Mouse (Mus musculus) intestine, postnatal 0 days (tissue): ENCODE measurements around the gene Dip2c. TPM values are rescaled to one million over a fixed set of nuclear protein-coding genes. Genes with fewer than 3 reads are reported as not detected.

Experiments used
- ATAC-seq: fragments of 200-750 bp; cut with Nextera tagmentation; 2 replicates; pipeline ENCODE4 v1.8.0; 2017; ENCODE audit warnings: mild to moderate bottlenecking, moderate TSS enrichment, moderate library complexity
- H3K27ac ChIP-seq: fragments of 300-500 bp; sonication (generic); 2 replicates; pipeline ENCODE4 v1.5.1; 2014; ENCODE audit warnings: mild to moderate bottlenecking, low read depth, low read length, moderate library complexity
- H3K27me3 ChIP-seq: fragments of 300-500 bp; sonication (generic); replicated peaks from 2 replicates; pipeline ENCODE4 v1.6.1; 2014; ENCODE audit warnings: low read length, mixed read lengths; ENCODE audit not compliant: control insufficient read depth, insufficient read depth
- H3K36me3 ChIP-seq: fragments of 300-500 bp; sonication (generic); 2 replicates; pipeline ENCODE4 v1.6.1; 2014; ENCODE audit warnings: mild to moderate bottlenecking, moderate library complexity; ENCODE audit not compliant: control insufficient read depth, insufficient read depth
- H3K4me1 ChIP-seq: fragments of 300-500 bp; sonication (generic); replicated peaks from 2 replicates; pipeline ENCODE4 v1.6.1; 2014; ENCODE audit warnings: antibody characterized with exemption, low read length, mixed read lengths; ENCODE audit not compliant: control insufficient read depth, insufficient read depth
- H3K4me2 ChIP-seq: fragments of 300-500 bp; sonication (generic); replicated peaks from 2 replicates; pipeline ENCODE4 v1.6.1; 2014; ENCODE audit warnings: low read depth, mild to moderate bottlenecking, moderate library complexity
- H3K4me3 ChIP-seq: fragments of 300-500 bp; sonication (generic); 2 replicates; pipeline ENCODE4 v1.5.1; 2014; ENCODE audit warnings: low read depth, low read length
- H3K9ac ChIP-seq: fragments of 300-500 bp; sonication (generic); 2 replicates; pipeline ENCODE4 v1.6.1; 2014; ENCODE audit warnings: mild to moderate bottlenecking, low read depth, low read length
- H3K9me3 ChIP-seq: fragments of 300-500 bp; sonication (generic); 2 replicates; pipeline ENCODE4 v1.6.1; 2016; ENCODE audit warnings: mixed run types; ENCODE audit not compliant: control insufficient read depth
- CTCF ChIP-seq: sonication (generic); IDR thresholded peaks from 2 replicates; pipeline ENCODE4 v1.5.1; 2016; ENCODE audit warnings: low read depth, mild to moderate bottlenecking, control low read depth, antibody characterized with exemption, moderate library complexity
- WGBS: fragments of 180-500 bp; shearing (Covaris S2); extraction: QIAGEN DNeasy Blood & Tissue Kit; methylation state at CpG from one replicate; pipeline ENCODE4 v1.1.7; 2014; 5-methylcytosine and 5-hydroxymethylcytosine counted together
- polyA plus RNA-seq: library from polyadenylated mRNA; unstranded; fragments of >200 nt; fragmentation: Nextera tagmentation; extraction: Ambion mirVana; gene quantifications from 2 replicates; pipeline ENCODE4 v1.2.1, GENCODE M21; 2015

Gene Dip2c
- polyA plus RNA-seq, 1 experiment from 2014 or later, result 2.7 TPM

DNA sequence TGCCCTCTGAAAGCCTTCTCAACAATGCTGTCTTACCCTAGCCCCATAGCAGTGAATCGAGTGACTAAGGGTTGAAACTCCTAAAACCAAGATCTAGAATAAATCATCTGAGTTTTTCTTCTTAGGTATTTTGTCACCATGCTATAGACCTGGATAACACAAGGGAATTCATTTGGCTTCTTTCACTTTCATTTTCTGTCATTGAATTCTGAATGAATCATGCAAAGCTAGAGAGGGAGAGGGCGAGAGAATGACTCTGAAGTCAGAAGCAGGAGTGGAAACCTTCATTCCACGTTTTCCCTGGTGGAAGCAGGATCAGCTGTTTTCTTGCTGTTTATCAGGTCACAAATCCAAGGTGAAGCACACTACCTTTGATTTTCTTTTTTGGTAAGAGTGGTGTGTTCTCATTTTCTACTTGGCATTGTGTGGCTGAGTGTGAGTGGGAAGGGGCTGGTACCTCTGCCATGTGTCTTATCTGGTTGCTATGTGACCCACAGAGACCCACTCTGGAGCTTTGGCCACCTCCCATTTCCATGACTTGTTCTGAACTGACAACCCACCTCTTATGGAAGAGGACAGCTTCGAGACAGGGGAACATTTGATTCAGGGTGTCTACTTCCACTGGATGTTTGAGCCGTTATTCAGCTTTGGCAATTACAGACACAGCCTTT, 104.5 kb downstream of the Dip2c start:
- no peak for ATAC-seq
- no peak for TF ChIP-seq CTCF
- 73% methylated on average over 5 of the region's 5 CpGs for WGBS
- Histone ChIP-seq H3K27me3 (no peaks in the 10 kb centered on the region), H3K27ac (no peak overlapping the region), H3K4me2 (no peak overlapping the region), H3K36me3 (no peaks in the 10 kb centered on the region), H3K4me1 (no peaks in the 10 kb centered on the region), H3K9me3 (no peaks in the 10 kb centered on the region), H3K9ac (no peak overlapping the region), H3K4me3 (no peak overlapping the region)

DNA sequence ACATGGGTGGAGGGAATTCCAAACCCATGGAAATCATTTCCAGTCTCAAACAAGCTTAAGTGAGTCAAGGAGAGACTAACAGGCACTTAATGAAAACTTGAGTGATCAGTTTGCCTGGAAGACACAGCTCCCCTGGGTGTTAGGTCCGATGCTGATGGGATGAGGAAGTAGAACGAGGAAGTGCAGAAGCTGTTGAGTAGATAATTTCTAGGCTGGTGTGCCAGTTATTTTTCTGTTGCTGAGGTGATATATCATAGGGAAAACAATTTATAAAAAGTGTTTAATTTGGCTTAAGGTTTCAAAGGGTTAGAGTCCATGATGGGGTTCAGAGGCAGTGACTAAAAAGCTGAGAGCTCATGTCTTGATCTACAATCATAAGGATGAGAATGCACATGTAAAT, 111.7 kb downstream of the Dip2c start:
- no peaks in the 10 kb centered on the region for H3K36me3 ChIP-seq
- ATAC-seq, result no peak
- no peaks in the 10 kb centered on the region for H3K27me3 ChIP-seq
- TF ChIP-seq CTCF, result no peak
- no peak overlapping the region for H3K27ac ChIP-seq
- 75% methylated on average over 2 of the region's 2 CpGs for WGBS
- no peaks in the 10 kb centered on the region for H3K9me3 ChIP-seq
- H3K4me3 ChIP-seq, result no peak overlapping the region
- no peaks in the 10 kb centered on the region for H3K4me1 ChIP-seq
- H3K9ac ChIP-seq, result no peak overlapping the region
- H3K4me2 ChIP-seq, result no peak overlapping the region

DNA sequence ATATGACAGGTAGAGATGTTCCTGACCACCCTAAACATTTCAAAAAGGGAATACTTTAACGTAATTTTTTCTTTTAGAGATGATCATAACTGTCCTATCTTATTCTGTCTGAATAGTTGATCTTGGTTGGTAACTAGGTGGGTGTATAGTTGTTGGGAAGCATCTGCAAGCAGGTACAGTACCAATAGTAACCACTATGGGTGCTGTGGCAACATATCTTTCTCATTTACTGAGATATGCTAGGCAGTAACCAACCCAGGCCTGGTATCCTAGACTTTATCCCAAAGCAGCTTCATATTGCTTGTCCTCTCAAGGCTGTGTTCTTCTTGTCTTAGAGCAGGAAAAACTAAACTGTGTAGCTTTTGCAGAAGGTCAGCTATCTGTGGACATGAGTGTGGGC, 113.0 kb downstream of the Dip2c start:
- H3K9me3 ChIP-seq, result no peaks in the 10 kb centered on the region
- no peaks in the 10 kb centered on the region for H3K36me3 ChIP-seq
- no peak overlapping the region for H3K4me3 ChIP-seq
- no peak overlapping the region for H3K27ac ChIP-seq
- ATAC-seq, result no peak
- H3K9ac ChIP-seq, result no peak overlapping the region
- no peaks in the 10 kb centered on the region for H3K4me1 ChIP-seq
- no peaks in the 10 kb centered on the region for H3K27me3 ChIP-seq
- peak; percentile 56 for TF ChIP-seq CTCF
- H3K4me2 ChIP-seq, result no peak overlapping the region
- WGBS, result 100% methylated on average over 1 of the region's 1 CpGs

DNA sequence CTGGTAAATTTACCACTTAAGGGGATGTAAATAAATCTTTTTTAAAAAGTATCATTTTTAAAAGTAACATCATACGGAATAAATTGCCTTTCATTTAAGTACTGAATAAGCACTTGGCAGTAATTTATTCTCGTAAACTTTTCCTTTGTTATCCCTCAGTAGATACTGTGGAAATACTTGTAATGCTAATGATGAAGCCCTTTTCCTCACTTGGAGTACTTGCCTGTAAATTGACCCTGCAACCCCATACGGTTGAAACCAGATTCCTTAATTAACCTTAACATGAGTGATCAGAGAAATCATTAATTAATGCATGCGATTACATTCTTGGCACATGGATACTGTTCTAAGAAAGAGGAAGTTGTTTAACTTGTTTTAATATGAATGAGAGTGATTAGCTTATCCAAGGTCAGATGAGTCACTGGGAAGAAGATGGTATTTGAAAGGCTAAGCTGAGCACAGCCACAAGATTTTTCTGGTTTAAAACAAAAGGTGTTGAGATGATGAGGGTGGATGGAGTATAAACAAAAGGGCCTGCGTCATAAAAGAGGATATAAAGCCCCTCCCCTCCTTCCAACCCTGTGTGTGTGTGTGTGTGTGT, 114.0 kb downstream of the Dip2c start:
- Histone ChIP-seq H3K4me3 (no peak overlapping the region), H3K27ac (no peak overlapping the region), H3K4me2 (no peak overlapping the region), H3K4me1 (no peaks in the 10 kb centered on the region), H3K36me3 (no peaks in the 10 kb centered on the region), H3K9ac (no peak overlapping the region), H3K9me3 (no peaks in the 10 kb centered on the region), H3K27me3 (no peaks in the 10 kb centered on the region)
- 39% methylated on average over 5 of the region's 5 CpGs for WGBS
- TF ChIP-seq CTCF, result no peak
- no peak for ATAC-seq

DNA sequence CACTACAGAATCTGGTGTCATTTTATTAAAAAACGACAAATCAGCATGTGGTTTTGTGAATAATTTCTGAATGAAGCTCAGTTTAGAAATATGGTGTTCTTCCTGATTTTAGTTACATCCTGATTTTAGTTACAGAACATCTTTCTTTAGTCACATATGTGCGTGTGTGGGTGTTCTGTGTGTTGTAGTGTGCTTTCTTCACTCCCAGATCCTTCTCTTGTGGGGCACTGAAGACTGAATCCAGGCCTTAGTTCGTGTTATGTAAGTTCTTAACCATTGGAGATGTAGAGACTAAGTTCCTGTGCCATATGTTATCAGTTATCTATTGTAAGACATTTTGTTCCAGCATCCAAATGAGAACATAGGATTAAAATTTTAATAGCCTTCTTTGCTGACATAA, 117.1 kb downstream of the Dip2c start:
- 87% methylated on average over 3 of the region's 3 CpGs for WGBS

DNA sequence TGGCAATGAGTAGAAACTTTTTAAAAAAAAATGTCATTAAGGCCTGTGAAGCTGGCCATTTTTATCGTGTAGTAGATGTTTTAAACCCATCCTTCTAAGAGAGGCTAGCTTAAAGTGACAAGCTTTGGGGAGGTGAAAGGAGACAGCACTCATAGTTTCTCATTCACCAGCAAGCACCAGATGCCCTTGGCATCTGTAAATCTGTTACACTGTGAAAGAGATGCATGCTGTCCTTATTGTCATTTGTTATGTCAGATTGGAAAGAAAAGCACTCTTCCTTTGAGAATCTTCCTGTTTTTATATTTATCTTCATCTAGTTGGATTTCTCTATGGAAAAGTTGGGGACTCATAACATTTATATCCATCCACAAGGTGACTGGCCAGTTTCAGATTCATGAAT, 119.0 kb downstream of the Dip2c start:
- no peak for TF ChIP-seq CTCF
- Histone ChIP-seq H3K4me1 (no peaks in the 10 kb centered on the region), H3K36me3 (no peaks in the 10 kb centered on the region), H3K27me3 (no peaks in the 10 kb centered on the region), H3K27ac (no peak overlapping the region), H3K9me3 (no peaks in the 10 kb centered on the region), H3K4me2 (no peak overlapping the region), H3K9ac (no peak overlapping the region), H3K4me3 (no peak overlapping the region)
- 60% methylated on average over 1 of the region's 1 CpGs for WGBS
- ATAC-seq, result no peak

More for the DNA sequence above, 117.1 kb downstream of the Dip2c start:
- TF ChIP-seq CTCF, result no peak
- Histone ChIP-seq H3K9me3 (no peaks in the 10 kb centered on the region), H3K27me3 (no peaks in the 10 kb centered on the region), H3K4me2 (no peak overlapping the region), H3K27ac (no peak overlapping the region), H3K36me3 (no peaks in the 10 kb centered on the region), H3K9ac (no peak overlapping the region), H3K4me1 (no peaks in the 10 kb centered on the region), H3K4me3 (no peak overlapping the region)
- no peak for ATAC-seq
